Mouse (Mus musculus) E14TG2a.4 (cell line): ENCODE data around the gene Hspbap1.

ENCODE experiments used
- CTCF ChIP-seq: conservative IDR thresholded peaks from 2 replicates; pipeline ENCODE4 v1.5.1; 2014; ENCODE audit warnings: low read length
- NANOG ChIP-seq: IDR thresholded peaks from 2 replicates; pipeline ENCODE4 v1.6.1; 2014; ENCODE audit warnings: borderline replicate concordance, low read length, mixed read lengths
- POU5F1 ChIP-seq: IDR thresholded peaks from 2 replicates; pipeline ENCODE4 v1.6.1; 2014; ENCODE audit warnings: low read length, borderline replicate concordance

DNA sequence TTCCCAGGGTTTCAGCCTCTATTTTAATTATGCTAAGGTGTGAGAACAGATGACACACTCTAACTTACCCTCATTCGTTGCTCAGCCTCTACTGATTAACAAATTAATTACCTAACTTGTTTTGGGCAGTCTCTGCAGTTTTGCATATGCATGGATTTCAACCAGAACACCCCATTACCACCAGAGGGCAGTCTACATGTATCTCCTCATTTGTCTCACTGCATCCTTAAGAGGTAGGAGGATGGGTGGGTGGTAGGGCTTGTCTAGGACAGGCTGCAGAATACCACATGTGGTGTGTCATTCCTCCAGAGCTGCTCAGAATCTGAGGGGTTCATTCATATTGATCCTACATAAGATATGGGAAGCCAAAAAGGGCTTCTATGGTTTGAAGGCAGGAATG is 69.5 kb downstream of the Hspbap1 start:
- TF ChIP-seq CTCF (peak; percentile 82), NANOG (no peak), POU5F1 (peak; percentile 80)
